Mouse (Mus musculus) frontal cortex, postnatal 10 days (tissue): ENCODE measurements around the gene Klf15.
A peak's percentile ranks its signal among the peaks of the same experiment; 100 is the strongest.

Experiments
- DNase-seq, 2 experiments: peaks; one replicate each; pipeline ENCODE4 v3.0.0; 2022; ENCODE audit warnings: low spot score in 2 of 2, mixed read lengths in 1 of 2

Gene Klf15

GRCm38 (mm10) chr6:90462181-90462706 lies at the start of gene Klf15:
Klf15 (plus strand) TSS chr6:90462576.
- peak; percentile 69 to 80 for DNase-seq

GRCm38 (mm10) chr6:90422565-90422964 lies 39.8 kb upstream of the Klf15 start:
- DNase-seq: peak; percentile 70 to 83

GRCm38 (mm10) chr6:90425361-90425760 lies 37.0 kb upstream of the Klf15 start:
- DNase-seq: no peak

GRCm38 (mm10) chr6:90426003-90426402 lies 36.4 kb upstream of the Klf15 start:
- no peak for DNase-seq

- peak; percentile 72 to 75 for DNase-seq
Measured at GRCm38 (mm10) chr6:90428380-90428974, 33.9 kb upstream of the Klf15 start, which contains the start of gene Cfap100. Cfap100 (minus strand) TSS chr6:90428797.

GRCm38 (mm10) chr6:90429911-90430310 lies 32.5 kb upstream of the Klf15 start:
- no peak for DNase-seq

GRCm38 (mm10) chr6:90431487-90431886 lies 30.9 kb upstream of the Klf15 start:
- peak in 1 of 2 experiments; percentile 45 for DNase-seq

- no peak for DNase-seq
Measured at GRCm38 (mm10) chr6:90434687-90435086, 27.7 kb upstream of the Klf15 start.

- DNase-seq: peak; percentile 58 to 78
Measured at GRCm38 (mm10) chr6:90435195-90435618, 27.2 kb upstream of the Klf15 start.

GRCm38 (mm10) chr6:90436192-90436907 lies 26.0 kb upstream of the Klf15 start:
- DNase-seq: no peak

GRCm38 (mm10) chr6:90437041-90437440 lies 25.3 kb upstream of the Klf15 start:
- no peak for DNase-seq

GRCm38 (mm10) chr6:90446883-90447282 lies 15.5 kb upstream of the Klf15 start:
- no peak for DNase-seq

GRCm38 (mm10) chr6:90450179-90450578 lies 12.2 kb upstream of the Klf15 start:
- DNase-seq: peak in 1 of 2 experiments; percentile 67

GRCm38 (mm10) chr6:90450697-90451096 lies 11.7 kb upstream of the Klf15 start:
- DNase-seq: peak; percentile 31 to 48

GRCm38 (mm10) chr6:90451512-90451911 lies 10.9 kb upstream of the Klf15 start:
- DNase-seq: no peak

GRCm38 (mm10) chr6:90452603-90453002 lies 9.8 kb upstream of the Klf15 start:
- DNase-seq: no peak

- no peak for DNase-seq
Measured at GRCm38 (mm10) chr6:90453751-90454150, 8.6 kb upstream of the Klf15 start.

GRCm38 (mm10) chr6:90457421-90457820 lies 5.0 kb upstream of the Klf15 start:
- no peak for DNase-seq

GRCm38 (mm10) chr6:90461181-90461580 lies 1.2 kb upstream of the Klf15 start:
- DNase-seq: no peak

GRCm38 (mm10) chr6:90461771-90462170 lies 605 bp upstream of the Klf15 start:
- no peak for DNase-seq

GRCm38 (mm10) chr6:90462841-90463227 lies 458 bp downstream of the Klf15 start:
- DNase-seq: peak in 1 of 2 experiments; percentile 40

GRCm38 (mm10) chr6:90463228-90463862 lies 969 bp downstream of the Klf15 start:
- peak; percentile 78 to 87 for DNase-seq
